Mouse (Mus musculus): ENCODE data around the gene Cgnl1. TPM values are rescaled to one million over a fixed set of nuclear protein-coding genes. Genes with fewer than 3 reads are reported as not detected.

Gene Cgnl1
- total RNA-seq, 2 experiments from 2014 or later, result 0.26 TPM; not detected in 1

- ATAC-seq (replicated peaks; ENCODE audit: low FRiP score, poor library complexity, severe bottlenecking), result no peak
These were observed 42.5 kb downstream of the Cgnl1 start for GRCm38 (mm10) chr9:71728822-71729311.

DNA sequence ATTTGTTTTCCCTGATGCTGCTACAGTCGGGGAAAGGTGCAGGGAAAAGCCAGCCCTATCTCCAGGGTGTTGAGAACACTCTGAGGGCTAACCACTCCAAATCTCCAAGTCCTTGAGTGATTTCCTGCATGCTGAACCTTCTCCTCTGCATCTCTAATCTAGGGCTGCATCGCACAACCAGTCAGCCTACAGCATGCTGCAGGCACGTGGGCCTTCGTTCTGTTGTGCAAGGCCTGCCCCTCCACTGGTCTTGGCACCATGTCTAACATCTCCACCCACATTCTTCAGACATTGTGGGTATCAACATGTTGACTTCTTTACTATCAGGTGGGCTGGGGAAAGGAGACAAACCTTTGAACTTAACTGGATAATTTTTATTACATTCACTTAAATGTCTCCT lies 44.2 kb downstream of the Cgnl1 start:
- ATAC-seq (replicated peaks; ENCODE audit: low FRiP score, poor library complexity, severe bottlenecking), result no peak

GRCm38 (mm10) chr9:71726121-71726520 lies 45.3 kb downstream of the Cgnl1 start:
- no peak for ATAC-seq (replicated peaks; ENCODE audit: low FRiP score, poor library complexity, severe bottlenecking)

DNA sequence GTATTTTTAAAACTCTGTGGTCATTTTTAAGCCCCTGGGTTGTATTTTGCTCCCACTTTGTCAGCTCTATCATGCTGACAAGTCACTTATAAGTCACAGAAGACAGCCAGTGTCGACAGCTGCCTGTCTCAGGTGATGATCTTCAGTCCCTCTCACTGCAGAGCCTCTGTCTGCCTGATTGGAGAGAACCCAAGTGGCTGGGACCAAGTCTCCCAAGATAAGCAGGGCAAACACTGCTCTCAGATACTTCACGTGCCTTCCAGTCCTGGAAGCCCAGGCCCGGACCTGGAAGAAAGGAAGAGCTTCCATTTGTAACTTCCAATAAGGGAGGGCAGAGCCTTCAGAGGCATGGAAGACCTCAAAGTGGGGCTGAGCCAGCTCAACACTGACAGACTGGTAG lies 49.0 kb downstream of the Cgnl1 start:
- ATAC-seq (replicated peaks; ENCODE audit: low FRiP score, poor library complexity, severe bottlenecking), result no peak

GRCm38 (mm10) chr9:71716995-71717394 lies 54.4 kb downstream of the Cgnl1 start:
- ATAC-seq (replicated peaks; ENCODE audit: low FRiP score, poor library complexity, severe bottlenecking), result no peak

- no peak for ATAC-seq (replicated peaks; ENCODE audit: low FRiP score, poor library complexity, severe bottlenecking)
These were observed 60.6 kb downstream of the Cgnl1 start for GRCm38 (mm10) chr9:71710776-71711175.

DNA sequence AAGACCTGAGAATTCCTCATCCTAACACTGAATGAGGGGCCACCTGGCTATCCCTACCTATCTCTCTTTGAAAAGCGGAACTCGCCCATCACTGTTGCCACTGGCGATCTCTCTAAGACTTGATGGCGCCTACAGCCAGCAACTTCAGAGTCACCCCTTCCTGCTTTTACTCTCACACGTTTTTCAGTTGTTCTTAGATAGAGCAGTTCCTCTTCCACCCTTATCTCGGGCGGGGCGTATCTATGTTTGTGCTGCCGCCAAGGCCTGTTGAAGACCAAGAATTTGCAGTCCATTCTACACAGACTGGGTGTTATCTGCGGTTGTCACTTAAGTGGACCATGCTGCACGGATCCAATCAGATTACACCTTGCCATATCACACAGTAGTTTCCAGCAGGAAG lies 62.2 kb downstream of the Cgnl1 start:
- no peak for ATAC-seq (replicated peaks; ENCODE audit: low FRiP score, poor library complexity, severe bottlenecking)

- no peak for ATAC-seq (replicated peaks; ENCODE audit: low FRiP score, poor library complexity, severe bottlenecking)
These were observed 63.4 kb downstream of the Cgnl1 start for GRCm38 (mm10) chr9:71707989-71708388.

- ATAC-seq (replicated peaks; ENCODE audit: low FRiP score, poor library complexity, severe bottlenecking), result no peak
These were observed 66.9 kb downstream of the Cgnl1 start for GRCm38 (mm10) chr9:71704332-71705014.

DNA sequence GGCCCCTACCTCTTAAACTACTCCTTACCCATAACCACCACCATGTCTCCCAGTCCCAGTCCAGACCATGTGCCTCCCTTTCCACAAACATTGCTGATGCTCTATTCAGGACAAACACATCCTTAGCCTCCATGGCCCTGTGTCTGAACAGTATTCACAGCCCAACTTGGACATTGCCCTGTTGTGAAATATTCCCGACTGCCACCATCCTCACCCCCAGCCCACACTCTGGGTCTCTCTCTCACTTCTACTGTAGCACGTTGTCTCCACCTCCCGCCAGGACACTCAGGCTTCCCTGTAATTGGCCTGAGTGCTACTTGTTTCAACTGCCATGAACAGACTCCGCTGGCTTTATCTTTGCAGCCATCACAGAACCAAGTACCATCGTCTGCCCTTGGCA lies 72.3 kb downstream of the Cgnl1 start:
- no peak for ATAC-seq (replicated peaks; ENCODE audit: low FRiP score, poor library complexity, severe bottlenecking)

DNA sequence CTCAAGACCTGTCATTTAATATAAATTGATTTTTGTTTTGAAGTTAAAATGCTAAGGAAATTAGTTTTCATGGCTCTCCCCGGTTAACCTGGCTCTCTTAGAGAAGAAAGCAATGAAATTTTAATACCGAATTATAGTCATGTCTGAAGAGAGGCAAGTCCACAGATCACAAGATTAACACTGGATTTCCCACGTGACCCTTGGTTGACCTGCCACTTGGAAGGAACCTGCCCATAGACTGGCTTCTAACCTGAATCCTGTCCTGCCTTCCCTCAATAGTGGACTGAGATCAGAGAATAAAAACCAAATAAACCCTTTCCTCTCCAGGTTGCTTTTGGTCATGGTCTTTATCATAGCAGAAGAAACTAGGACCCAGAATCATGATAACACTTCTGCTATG lies 73.3 kb downstream of the Cgnl1 start:
- no peak for ATAC-seq (replicated peaks; ENCODE audit: low FRiP score, poor library complexity, severe bottlenecking)

DNA sequence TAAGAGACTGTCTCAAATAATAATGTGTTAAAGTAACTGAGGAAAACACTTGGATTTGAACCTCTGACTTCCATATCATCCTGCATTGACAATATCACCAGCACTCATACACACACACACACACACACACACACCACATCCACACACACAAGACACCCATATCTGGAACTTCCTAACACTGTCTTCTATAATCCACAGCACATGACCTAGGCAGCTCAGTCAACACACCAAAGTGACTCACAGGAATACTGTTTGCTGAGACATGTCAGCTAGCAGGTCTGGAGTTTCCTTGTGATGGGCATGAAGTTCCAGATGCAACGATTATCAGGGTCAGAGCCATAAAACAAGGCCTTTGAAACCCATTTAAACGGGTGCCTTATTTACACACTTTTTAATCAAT lies 74.2 kb downstream of the Cgnl1 start:
- ATAC-seq (replicated peaks; ENCODE audit: low FRiP score, poor library complexity, severe bottlenecking), result no peak

DNA sequence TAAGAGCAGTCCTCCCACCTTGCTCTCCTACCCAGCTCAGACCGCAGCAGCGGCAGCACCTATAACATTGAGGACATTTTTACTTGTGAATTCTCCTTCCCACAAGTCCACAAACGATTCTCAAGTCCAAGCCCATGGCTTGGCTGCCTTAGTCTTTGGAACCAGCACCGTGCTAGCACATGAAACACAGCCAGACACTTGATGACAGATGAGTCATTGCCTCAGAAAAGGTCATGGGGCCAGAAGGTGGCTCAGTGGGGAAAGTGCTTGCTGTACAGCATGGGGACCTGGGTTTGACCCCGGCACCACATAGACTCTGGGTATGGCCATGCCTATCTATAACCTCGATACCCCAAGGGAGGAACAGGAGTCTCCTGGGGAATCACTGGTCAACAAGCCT lies 74.6 kb downstream of the Cgnl1 start:
- no peak for ATAC-seq (replicated peaks; ENCODE audit: low FRiP score, poor library complexity, severe bottlenecking)

DNA sequence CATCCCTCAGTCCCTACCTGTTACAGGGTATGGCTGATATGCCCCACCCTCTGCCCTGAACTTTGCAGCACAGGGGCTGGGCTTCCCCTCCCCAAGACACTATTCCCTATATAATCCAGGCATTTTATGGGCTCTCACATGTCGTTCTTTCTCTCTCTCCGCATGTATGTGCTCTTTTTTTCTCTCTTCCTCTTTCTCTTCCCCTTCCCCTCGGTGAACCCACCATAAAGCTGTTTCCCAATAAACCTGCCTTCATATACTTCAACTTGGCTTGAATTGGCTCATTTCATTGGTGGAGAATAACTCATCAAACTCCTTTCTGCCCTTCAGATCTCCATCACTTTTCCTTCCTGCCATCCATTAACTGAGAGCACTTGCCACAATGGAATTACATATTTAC lies 76.3 kb downstream of the Cgnl1 start:
- no peak for ATAC-seq (replicated peaks; ENCODE audit: low FRiP score, poor library complexity, severe bottlenecking)

DNA sequence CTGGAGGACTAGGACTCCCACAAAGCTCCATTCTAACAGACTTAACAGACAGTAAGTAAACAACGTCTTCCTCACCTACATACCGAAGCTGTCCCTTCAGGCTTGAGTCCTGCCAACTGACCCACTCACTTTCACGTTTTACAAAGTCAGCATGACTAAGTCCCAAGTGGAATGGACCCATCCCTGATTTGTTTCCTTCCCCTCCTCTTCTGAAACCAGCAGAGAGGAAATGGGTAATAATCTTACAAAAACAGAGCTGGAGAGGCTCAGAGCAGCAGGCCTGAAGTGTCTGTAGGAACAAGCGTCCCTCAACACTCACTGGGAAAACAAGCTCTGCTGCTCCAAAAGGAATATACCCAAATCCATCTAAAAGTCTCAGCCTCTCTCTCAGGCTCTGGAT lies 77.2 kb downstream of the Cgnl1 start:
- no peak for ATAC-seq (replicated peaks; ENCODE audit: low FRiP score, poor library complexity, severe bottlenecking)

GRCm38 (mm10) chr9:71693771-71694170 lies 77.6 kb downstream of the Cgnl1 start:
- no peak for ATAC-seq (replicated peaks; ENCODE audit: low FRiP score, poor library complexity, severe bottlenecking)

- no peak for ATAC-seq (replicated peaks; ENCODE audit: low FRiP score, poor library complexity, severe bottlenecking)
These were observed 79.2 kb downstream of the Cgnl1 start for GRCm38 (mm10) chr9:71692165-71692564.

DNA sequence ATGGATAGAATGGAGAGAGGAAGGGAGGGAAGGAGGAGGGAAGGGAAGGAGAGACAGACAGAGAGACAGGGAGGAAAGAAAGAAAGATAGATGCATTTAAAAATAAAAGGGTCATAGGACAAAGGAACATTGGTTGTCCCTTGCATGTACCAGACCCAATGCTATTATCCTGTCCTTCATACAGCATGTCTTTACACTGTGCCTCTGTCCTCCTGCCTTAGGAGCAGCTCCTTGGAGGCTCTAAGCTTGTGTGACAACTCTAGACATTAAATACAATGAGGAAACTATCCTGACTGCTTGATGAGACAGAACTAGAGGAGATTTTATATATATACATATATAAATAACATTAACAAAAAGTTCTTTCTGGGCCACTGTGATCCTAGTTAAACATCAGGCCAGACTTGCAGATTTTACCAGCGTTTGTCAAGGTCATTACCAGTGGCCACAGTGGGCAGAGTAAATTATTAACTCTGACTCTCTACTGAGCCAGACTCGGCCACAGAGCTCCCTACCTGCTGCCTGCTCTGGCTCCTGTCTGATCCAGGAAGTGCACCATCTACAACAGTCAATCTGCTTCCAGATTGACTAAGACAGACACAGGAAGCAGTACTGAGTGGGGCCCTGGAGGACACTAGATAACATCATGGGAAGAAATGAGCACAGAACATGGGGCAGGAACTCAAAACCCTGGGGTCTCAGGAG lies 81.9 kb downstream of the Cgnl1 start:
- no peak for ATAC-seq (replicated peaks; ENCODE audit: low FRiP score, poor library complexity, severe bottlenecking)

GRCm38 (mm10) chr9:71686463-71686862 lies 84.9 kb downstream of the Cgnl1 start:
- no peak for ATAC-seq (replicated peaks; ENCODE audit: low FRiP score, poor library complexity, severe bottlenecking)

DNA sequence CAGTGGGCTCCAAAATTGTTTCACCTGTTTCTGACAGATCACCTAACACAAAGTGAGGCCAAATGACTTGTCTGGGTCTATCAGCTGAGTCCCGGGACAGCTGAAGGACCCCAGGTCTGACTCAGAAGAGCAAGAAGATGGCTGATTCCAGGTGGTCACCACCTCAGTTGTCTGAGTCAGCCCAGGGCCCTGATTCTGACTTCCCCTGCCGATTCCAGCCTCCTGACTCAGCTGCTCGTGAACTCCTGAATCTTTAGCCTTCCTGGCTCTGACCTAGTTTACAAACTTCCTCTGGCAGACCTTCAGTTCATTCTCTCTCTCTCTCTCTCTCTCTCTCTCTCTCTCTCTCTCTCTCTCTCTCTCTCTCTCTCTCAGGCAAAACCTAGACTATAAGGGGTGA lies 86.6 kb downstream of the Cgnl1 start:
- no peak for ATAC-seq (replicated peaks; ENCODE audit: low FRiP score, poor library complexity, severe bottlenecking)

DNA sequence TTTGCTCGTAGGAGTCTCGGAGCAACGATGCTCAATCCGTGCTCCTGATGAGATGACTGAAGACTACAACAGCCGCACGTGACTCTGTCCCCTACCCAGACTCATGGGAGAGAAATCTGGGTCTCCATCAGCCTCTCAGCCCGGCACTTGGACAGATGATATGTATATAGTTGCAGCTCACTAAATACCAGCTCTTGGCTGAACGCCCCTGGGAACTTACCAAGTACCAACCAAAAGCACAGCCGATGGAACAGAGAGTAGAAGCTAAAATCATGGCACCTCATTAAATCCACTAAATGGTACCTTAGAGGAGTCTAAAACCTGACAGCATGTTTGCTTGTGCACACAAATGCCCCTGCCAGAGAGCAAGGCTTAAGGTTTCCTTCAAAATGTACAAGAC lies 91.0 kb downstream of the Cgnl1 start:
- no peak for ATAC-seq (replicated peaks; ENCODE audit: low FRiP score, poor library complexity, severe bottlenecking)

All from erythroblast, adult 5-6 weeks (primary cell).